Mouse (Mus musculus): ENCODE data around the gene Triml2.

Gene Triml2

DNA sequence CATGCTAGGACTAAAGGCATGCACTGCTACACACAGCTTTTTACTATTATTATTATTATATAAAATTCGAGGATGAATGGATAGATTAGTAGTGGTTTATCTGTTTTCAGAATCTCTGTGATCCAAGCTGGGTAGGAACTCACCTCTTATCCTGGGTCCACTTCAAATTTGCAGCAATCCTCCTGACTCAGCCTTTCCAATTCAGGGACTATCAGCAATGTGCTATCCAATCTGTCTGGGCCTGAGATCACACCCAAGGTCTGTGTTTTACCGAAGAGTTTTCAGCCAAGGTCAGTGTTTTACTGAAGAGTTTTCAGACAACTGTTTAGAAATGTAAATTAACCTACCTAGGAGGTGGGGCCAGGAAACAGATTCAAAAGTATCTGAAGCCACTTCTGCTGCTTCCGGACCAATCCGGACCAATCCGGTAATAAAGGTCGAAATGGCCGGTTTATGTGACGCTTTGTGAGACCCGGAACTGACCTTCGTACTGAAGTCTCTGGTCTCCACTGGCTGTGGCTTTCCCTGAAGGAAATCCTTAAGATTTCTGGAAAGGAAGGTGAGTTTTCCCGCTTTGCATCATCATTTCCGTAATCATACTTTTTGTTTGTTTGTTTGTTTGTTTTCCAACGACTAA is at the start of gene Triml2:
Gene Triml2 (plus strand): TSS at position 488 of the 637 bp plus-strand sequence.
- no peak for DNase-seq

DNA sequence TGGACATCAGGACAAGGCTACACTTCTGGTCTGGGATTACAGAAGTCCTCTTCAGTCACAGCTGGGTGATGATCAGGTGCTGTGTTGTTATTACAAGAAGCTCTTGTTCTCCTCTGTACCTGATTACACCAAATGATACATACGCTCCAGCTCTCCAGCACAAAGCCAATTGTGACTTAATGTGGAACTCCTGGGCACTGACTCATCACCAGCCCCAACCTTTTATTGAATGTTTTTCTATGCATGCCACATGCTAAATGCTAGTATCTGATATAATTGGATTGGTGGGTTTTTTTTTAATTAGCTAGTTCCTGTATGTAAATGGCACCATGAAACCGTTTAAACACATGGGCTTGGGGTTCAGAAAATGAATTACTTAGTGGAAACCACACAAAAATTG is 39.0 kb upstream of the Triml2 start, which contains the start of gene Triml1:
Gene Triml1 (minus strand): TSS at position 101 of the 400 bp plus-strand sequence.
- no peak for DNase-seq

DNA sequence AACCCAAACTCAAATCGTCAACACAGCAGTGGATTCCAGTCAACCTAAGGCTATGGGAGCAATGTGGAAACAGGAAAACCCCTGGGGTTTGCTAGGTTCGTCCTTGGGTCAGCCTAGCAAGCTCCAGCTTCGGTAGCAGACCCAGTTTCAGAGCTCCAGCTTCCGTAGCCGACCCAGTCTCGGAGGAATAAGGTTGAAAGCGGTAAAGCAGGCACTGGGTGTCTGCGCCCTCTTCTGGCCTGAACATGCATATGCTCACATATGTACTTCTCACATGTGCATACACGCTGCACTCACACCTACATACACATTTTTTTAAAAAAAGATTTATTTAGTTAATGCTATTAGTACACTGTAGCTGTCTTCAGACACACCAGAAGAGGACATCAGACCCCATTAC is 31.0 kb upstream of the Triml2 start:
- no peak for DNase-seq

DNA sequence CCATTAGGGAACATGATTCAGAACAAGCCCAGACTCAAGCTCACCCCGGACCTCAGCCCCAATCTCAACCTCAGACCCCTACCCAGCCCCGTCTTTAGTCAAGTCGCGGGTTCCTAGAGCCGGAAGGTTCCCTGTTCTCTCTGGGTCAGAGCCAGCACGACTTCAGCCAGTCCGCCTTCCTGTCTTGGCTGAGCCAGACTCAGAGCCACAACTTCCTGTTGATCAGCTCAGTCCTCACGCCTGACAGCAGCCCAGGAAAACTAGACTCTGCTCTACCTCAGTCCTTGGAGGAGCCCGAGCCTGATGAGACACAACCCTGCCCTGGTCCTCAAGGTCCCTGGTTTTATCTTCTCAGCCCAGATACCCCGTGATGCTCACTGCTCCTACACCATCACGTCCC is 17.1 kb upstream of the Triml2 start:
- DNase-seq, result no peak

DNA sequence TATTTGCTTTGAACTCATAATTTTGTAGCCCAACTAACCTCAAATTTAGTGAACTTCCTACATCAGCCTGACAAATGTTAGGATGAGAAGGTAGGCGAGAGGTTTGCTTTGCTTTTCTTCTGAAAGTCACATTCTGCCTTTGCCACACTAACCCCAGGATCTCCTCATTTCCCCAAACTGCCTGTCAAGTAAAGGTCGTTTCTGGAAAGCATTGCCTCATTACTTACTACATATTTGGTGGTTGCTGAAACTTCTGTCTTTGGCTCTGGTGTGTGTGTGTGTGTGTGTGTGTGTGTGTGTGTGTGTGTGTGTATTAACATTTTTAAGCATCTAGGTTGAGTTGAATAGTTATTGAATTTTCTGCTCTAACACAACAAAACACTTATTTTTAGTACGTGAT is 15.9 kb upstream of the Triml2 start:
- DNase-seq, result no peak

DNA sequence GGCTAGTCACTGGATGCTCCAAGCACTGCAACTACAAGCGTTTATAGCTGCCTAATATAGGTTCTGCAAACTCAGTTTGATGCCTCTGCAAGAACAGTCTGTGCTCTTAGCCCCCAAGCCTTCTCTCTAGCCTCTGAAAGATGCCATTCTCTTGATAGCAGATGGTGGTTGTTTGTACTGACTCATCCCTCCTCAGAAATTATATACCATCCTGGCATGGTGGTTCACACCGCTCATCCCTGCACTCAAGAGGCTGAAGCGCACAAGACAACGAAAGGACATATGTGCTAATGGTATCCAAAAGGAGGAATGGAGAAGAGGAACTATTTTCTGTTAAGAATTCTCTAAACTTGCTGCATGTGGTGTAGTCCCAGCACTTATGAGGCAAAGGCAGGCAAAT is 12.3 kb upstream of the Triml2 start:
- no peak for DNase-seq

DNA sequence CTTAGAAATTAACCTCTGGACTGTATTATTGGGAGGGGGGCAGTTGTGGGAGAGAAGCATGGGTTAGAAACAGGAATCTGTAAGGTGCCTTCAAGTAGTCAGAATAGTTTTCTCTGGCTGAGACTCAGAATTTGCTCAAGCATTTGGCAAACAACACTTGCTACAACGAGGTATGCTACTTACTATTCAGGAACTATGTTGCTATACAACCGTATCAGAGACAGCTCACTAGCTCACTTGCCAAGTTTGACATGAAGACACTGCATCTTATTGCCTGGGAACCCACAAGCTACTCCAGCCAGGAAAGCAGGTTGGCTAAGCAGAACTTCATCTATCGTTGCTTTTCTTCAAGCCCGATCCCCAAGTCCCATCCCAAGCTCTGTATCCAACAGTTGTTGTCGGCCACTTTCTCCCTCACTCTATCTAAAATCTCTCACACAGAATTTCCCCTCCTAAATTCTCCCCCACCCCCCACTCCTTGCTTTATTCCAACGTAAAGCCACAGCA is 11.0 kb upstream of the Triml2 start:
- DNase-seq, result no peak

DNA sequence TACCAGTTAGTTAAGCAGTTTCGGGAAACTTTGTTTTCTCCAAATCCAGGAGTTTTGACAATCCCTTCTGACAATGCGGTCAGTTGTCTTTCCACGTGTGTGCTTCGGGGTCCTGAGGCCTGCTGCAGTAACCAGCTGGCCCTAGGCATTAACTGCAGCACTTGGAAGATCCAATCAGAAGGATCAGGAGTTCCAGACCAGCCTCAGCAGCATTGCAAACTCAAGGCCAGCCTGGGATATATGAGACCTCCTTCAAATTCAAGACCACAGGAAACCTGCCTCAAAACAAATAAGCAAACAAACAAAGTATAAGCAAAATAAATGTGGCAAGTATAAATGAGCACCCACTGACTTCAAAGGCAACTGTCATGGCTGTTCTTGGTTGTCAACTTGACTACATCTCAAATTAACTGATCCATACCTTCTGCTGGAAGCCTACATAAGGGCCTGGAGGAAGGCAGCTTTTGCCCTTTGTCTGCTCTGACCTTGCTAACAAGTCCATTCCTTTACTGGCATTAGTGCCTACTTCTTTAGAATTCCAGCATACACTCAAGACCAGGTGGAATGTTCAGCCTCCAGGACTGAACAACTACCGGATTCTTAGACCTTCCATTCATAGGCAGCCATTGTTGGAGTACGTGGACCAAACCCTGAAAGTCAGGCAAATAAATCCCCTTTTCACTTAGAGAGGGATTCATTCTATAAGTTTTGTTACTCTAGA is 3.4 kb upstream of the Triml2 start:
- DNase-seq, result no peak

DNA sequence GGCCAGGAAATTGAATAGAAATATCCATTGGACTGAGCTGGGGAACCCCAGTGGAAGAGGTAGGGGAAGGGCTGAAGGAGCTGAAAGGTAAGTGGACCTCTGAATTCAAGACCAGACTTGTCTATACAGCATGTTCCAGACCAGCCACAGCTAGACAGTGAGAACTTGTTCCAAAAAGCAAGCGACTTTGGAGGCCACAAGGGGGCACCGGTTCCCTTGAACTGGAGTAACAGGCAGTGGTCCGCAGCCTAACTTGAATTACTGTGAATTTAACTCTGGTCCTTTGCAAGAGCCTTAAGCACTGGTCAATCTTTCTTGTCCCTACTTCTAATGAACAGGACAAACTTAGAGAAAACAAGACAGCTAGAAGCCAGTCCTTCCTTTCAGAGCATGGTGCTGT is 2.1 kb upstream of the Triml2 start:
- peak; percentile 36 for DNase-seq

DNA sequence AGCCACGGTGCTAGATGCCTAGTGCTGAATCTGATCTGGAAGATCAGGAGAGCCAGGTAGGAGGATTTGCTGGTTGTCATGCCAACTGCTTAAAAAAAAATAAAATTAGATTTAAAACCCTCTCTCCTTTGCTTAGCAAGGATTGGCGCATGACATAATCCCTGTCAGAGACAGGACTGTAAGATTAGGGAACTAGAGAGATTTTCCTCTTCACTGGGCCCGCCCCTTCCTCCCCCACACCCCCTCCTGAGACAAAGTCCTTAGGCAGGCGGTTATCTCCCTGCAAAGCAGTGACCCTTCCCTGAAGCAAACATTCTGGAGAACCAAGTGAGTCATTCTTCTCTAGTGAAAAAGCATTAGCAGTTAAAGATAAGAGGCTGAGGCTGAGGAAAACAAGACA is 1.2 kb upstream of the Triml2 start:
- DNase-seq, result no peak

DNA sequence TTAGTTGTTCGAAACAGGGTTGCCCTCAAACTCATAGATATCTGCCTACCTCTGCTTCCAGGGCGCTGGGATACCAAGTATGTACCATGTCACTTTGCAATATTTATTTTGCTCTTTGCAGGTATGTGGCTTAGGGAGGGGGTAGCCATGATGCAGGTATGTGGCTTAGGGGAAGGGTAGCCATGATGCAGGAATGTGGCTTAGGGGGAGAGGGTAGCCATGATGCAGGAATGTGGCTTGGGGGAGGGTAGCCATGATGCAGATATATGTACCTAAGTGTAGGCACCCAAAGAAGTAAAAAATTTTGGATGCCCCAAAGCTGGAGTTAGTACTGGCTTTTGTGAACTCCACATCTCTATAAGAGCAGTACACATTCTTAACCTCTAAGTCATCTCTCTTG is 1.9 kb downstream of the Triml2 start:
- no peak for DNase-seq

DNA sequence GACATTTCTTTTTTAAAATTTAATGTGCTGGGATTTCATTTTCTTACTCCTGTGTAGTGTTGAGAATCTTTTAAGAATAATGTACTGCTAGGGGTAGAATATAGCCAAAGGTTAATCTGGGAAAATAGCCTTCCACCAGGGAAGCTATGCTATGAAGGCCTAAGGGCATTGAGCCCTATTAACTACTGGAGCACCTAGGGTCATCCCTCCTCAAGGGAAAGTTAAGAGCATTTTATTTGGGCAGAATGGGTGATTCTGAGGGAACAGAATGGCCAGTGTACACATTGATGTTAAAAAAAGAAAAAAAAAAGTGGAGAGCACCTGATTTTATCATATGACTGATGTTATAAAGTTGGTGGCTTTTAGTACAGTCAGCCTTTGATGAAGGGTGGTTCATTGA is 35.2 kb downstream of the Triml2 start:
- no peak for DNase-seq

DNA sequence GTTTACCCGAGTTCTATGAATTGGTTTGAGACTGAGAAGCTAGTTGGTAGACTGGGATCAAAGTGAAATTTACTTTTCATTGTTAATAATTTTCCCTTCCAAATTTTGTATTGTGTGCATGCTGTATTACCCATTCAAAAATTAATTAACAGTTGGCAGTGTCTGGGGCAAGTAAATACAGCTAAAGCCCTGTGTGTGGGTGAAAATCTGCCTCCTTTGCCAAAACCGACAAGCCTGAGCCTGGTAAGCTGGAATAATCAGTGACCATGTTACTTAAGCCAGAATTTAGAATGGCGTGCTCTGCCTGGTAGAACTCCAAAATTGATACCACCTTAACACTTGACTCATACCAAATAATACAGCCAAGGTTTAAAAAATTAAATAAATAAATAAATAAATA is 63.0 kb downstream of the Triml2 start:
- no peak for DNase-seq

All from embryo, embryonic 11 days (tissue).